Mouse (Mus musculus) neural tube, embryonic 11.5 days (tissue): Measurements from ENCODE around the gene Pde6c. TPM values are rescaled to one million over a fixed set of nuclear protein-coding genes. Genes with fewer than 3 reads are reported as not detected.

Experiments used
- ATAC-seq: fragments of 200-750 bp; cut with Nextera tagmentation; 2 replicates; pipeline ENCODE4 v1.8.0; 2017; ENCODE audit warnings: moderate number of reproducible peaks, mild to moderate bottlenecking, moderate TSS enrichment, moderate library complexity; ENCODE audit not compliant: insufficient read depth, low FRiP score, low TSS enrichment
- DNase-seq: peaks from one replicate; pipeline ENCODE4 v3.0.0-alpha.2; 2015; ENCODE audit warnings: low spot score
- H3K27ac ChIP-seq: fragments of 300-500 bp; sonication (generic); 2 replicates; pipeline ENCODE4 v1.5.1; 2014; ENCODE audit warnings: low read depth, mild to moderate bottlenecking, low read length
- H3K27me3 ChIP-seq: fragments of 300-500 bp; sonication (generic); 2 replicates; pipeline ENCODE4 v1.6.1; 2014; ENCODE audit warnings: mild to moderate bottlenecking, low read length, mixed read lengths; ENCODE audit not compliant: control insufficient read depth, insufficient read depth
- H3K36me3 ChIP-seq: fragments of 300-500 bp; sonication (generic); 2 replicates; pipeline ENCODE4 v1.6.1; 2014; ENCODE audit warnings: mild to moderate bottlenecking, low read length, moderate library complexity, mixed read lengths; ENCODE audit not compliant: control insufficient read depth, insufficient read depth
- H3K4me1 ChIP-seq: fragments of 300-500 bp; sonication (generic); 2 replicates; pipeline ENCODE4 v1.6.1; 2014; ENCODE audit warnings: low read length, mixed read lengths; ENCODE audit not compliant: control insufficient read depth, insufficient read depth
- H3K4me2 ChIP-seq: fragments of 300-500 bp; sonication (generic); 2 replicates; pipeline ENCODE4 v1.6.1; 2014; ENCODE audit warnings: low read depth, mild to moderate bottlenecking, moderate library complexity
- H3K4me3 ChIP-seq: fragments of 300-500 bp; sonication (generic); 2 replicates; pipeline ENCODE4 v1.5.1; 2014; ENCODE audit warnings: low read depth, low read length
- H3K9ac ChIP-seq: fragments of 300-500 bp; sonication (generic); 2 replicates; pipeline ENCODE4 v1.6.1; 2014; ENCODE audit warnings: mild to moderate bottlenecking, low read length
- H3K9me3 ChIP-seq: fragments of 300-500 bp; sonication (generic); 2 replicates; pipeline ENCODE4 v1.6.1; 2016; ENCODE audit warnings: low read length; ENCODE audit not compliant: control insufficient read depth
- WGBS: fragments of 180-500 bp; shearing (Covaris S2); extraction: QIAGEN DNeasy Blood & Tissue Kit; methylation state at CpG from one replicate; pipeline ENCODE4 v1.1.7; 2014; 5-methylcytosine and 5-hydroxymethylcytosine counted together
- polyA plus RNA-seq: library from polyadenylated mRNA; unstranded; fragments of >200 nt; fragmentation: Nextera tagmentation; extraction: Ambion mirVana; gene quantifications from 2 replicates; pipeline ENCODE4 v1.2.1, GENCODE M21; 2014

The Pde6c gene
- not detected in 2 replicates for polyA plus RNA-seq

DNA sequence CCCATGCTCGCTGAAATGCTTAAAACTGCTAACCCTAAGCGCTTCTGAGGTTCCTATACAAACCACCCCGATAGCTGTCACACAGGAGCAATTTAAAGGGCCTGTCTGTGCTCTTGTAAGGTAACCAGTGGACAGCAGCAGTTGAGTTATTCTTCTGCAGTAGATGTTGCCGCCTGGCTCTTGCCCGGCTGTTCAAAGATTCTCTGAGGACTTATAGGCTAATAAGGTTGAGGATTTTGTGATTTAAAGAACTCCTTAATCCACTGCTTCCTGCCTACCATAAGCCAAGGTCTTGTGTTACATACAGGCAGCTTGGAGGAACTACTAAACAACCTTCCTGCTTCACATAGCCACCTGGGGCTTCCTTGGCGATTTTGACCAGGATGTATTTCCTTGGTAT is at the start of gene Pde6c:
Gene Pde6c, plus strand, starts transcription at position 301 of the 400 bp plus-strand sequence.
- Histone ChIP-seq H3K9ac (no peak within 1 kb of the TSS), H3K4me1 (no peaks in the 10 kb centered on the region), H3K4me2 (no peak within 1 kb of the TSS), H3K27me3 (no peaks in the 10 kb centered on the region), H3K9me3 (no peaks in the 10 kb centered on the region), H3K27ac (no peak within 1 kb of the TSS), H3K4me3 (no peak within 1 kb of the TSS), H3K36me3 (no peaks in the 10 kb centered on the region)
- 89% methylated on average over 6 of the region's 6 CpGs for WGBS
- DNase-seq (no peak), ATAC-seq (no peak)

GRCm38 (mm10) chr19:38082931-38083525 is 49.6 kb upstream of the Pde6c start:
- no peaks in the 10 kb centered on the region for H3K9me3 ChIP-seq
- no peak overlapping the region for H3K9ac ChIP-seq
- H3K4me2 ChIP-seq, result no peak overlapping the region
- no peaks in the 10 kb centered on the region for H3K4me1 ChIP-seq
- H3K36me3 ChIP-seq, result no peaks in the 10 kb centered on the region
- no peak for ATAC-seq
- no peaks in the 10 kb centered on the region for H3K27me3 ChIP-seq
- DNase-seq, result no peak
- WGBS, result 71% methylated on average over 5 of the region's 5 CpGs
- H3K27ac ChIP-seq, result no peak overlapping the region
- no peak overlapping the region for H3K4me3 ChIP-seq

DNA sequence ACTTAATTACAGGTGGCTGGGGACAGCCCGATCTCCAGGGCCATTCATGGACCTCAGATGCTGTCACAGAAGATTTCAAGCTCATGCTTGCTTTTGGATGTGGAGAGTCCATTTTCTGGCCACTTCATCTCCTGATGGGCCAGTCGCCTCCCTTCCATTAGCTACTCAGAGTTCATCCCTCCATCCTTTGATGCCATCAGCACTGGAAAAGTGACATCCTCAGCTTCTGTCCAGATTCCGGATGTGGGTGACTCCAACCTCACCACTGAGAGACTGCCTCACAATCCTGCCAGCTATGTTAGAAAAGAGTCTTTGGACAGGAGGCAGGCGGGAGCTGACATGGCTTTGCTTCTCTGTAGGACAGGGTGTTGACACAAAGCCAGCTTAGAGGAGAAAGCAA is 46.7 kb upstream of the Pde6c start:
- no peak overlapping the region for H3K9ac ChIP-seq
- 83% methylated on average over 4 of the region's 4 CpGs for WGBS
- ATAC-seq, result no peak

GRCm38 (mm10) chr19:38086948-38087551 is 45.5 kb upstream of the Pde6c start:
- no peaks in the 10 kb centered on the region for H3K9me3 ChIP-seq
- no peaks in the 10 kb centered on the region for H3K36me3 ChIP-seq
- H3K4me3 ChIP-seq, result no peak overlapping the region
- H3K27ac ChIP-seq, result no peak overlapping the region
- H3K9ac ChIP-seq, result no peak overlapping the region
- H3K4me1 ChIP-seq, result no peaks in the 10 kb centered on the region
- H3K4me2 ChIP-seq, result no peak overlapping the region
- WGBS, result 60% methylated on average over 11 of the region's 11 CpGs
- DNase-seq (peak; percentile 29), ATAC-seq (no peak)
- no peaks in the 10 kb centered on the region for H3K27me3 ChIP-seq

More for the DNA sequence above, 46.7 kb upstream of the Pde6c start:
- H3K4me3 ChIP-seq, result no peak overlapping the region
- no peak for DNase-seq
- no peaks in the 10 kb centered on the region for H3K36me3 ChIP-seq
- H3K27me3 ChIP-seq, result no peaks in the 10 kb centered on the region
- no peaks in the 10 kb centered on the region for H3K4me1 ChIP-seq
- no peaks in the 10 kb centered on the region for H3K9me3 ChIP-seq
- no peak overlapping the region for H3K27ac ChIP-seq
- no peak overlapping the region for H3K4me2 ChIP-seq

DNA sequence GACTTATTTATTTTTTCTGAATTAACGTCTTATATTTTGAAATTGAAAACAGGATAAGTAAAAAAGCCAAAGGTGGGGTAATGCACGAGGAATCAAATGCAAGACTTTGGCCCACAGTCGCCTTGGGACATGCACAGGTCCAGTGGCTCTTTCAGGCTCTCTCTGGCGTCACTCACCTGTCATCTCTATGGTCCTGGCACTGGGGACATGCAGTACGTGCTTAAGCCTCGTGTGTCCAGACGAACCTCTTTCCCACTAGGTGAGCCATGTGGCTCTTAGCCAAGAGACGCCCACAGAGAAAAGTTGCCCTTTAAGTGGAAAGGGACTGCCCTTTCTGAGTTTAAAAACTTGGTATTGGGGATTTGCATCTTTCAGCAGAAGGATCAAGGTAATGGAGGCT is 43.2 kb upstream of the Pde6c start:
- no peak overlapping the region for H3K4me2 ChIP-seq
- ATAC-seq (no peak), DNase-seq (no peak)
- no peak overlapping the region for H3K9ac ChIP-seq
- no peaks in the 10 kb centered on the region for H3K27me3 ChIP-seq
- H3K4me3 ChIP-seq, result no peak overlapping the region
- 87% methylated on average over 8 of the region's 8 CpGs for WGBS
- H3K4me1 ChIP-seq, result no peaks in the 10 kb centered on the region
- no peaks in the 10 kb centered on the region for H3K9me3 ChIP-seq
- no peaks in the 10 kb centered on the region for H3K36me3 ChIP-seq
- no peak overlapping the region for H3K27ac ChIP-seq

DNA sequence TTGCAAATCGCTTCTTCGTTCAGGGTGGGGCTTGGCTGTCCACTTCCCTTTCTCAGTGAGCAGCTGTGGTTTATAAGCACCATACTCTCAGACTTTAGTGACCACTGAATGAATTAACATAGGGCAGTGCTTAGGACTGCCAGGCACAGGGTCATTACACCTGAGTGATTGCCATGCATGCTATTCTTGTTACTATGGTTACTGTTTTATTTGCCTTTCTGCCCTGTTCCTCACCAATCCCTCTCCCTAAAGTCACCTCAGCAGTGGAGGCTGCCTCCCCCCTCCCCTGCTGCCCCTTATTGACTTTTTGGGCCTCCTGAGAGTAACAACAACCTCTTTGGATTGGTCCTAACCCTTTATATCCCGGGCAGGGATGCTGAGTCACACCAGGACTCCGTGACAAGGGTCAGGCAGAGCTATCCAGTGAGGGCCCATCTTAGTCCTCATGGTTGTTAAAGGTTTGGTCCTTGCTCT is 41.0 kb upstream of the Pde6c start:
- no peak overlapping the region for H3K4me3 ChIP-seq
- no peak overlapping the region for H3K4me2 ChIP-seq
- no peaks in the 10 kb centered on the region for H3K9me3 ChIP-seq
- peaks cover 6% of the 10 kb centered on the region for H3K27me3 ChIP-seq
- no peak for ATAC-seq
- no peaks in the 10 kb centered on the region for H3K36me3 ChIP-seq
- no peak overlapping the region for H3K27ac ChIP-seq
- 22% methylated on average over 4 of the region's 4 CpGs for WGBS
- no peak overlapping the region for H3K9ac ChIP-seq
- no peaks in the 10 kb centered on the region for H3K4me1 ChIP-seq
- peak; percentile 28 for DNase-seq

DNA sequence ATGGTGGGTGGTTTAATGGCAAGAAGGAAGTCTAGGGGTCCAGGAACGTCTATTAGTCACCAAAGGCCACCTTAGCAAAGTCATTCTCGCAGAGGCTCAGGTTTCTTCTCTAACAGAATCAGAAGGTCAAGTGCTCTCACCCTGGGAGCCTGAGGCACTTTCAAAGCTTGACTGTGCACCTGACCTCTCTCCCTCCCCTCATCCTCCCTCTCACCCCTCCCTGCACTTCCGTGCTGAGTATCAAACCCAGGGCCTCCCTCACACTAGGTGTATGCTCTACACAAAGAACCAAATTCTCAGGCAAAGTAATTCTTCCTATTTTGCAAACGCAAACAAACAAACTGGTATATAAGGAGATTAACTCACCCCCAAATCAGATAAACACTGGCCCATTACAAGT is 36.4 kb upstream of the Pde6c start:
- ATAC-seq, result no peak
- DNase-seq, result no peak
- Histone ChIP-seq H3K27ac (no peak overlapping the region), H3K4me3 (no peak overlapping the region), H3K27me3 (peaks cover 31% of the 10 kb centered on the region), H3K36me3 (no peaks in the 10 kb centered on the region), H3K4me2 (no peak overlapping the region), H3K4me1 (no peaks in the 10 kb centered on the region), H3K9me3 (no peaks in the 10 kb centered on the region), H3K9ac (no peak overlapping the region)
- WGBS, result 8% methylated on average over 4 of the region's 4 CpGs

GRCm38 (mm10) chr19:38096858-38097758 is 35.5 kb upstream of the Pde6c start, which contains the start of gene Ffar4:
Gene Ffar4 (plus strand): TSS chr19:38097071.
- Histone ChIP-seq H3K4me2 (peak within 1 kb of the TSS; percentile 45), H3K4me3 (peak within 1 kb of the TSS; percentile 23), H3K27me3 (peaks cover 31% of the 10 kb centered on the region), H3K4me1 (no peaks in the 10 kb centered on the region), H3K9me3 (no peaks in the 10 kb centered on the region), H3K27ac (no peak within 1 kb of the TSS), H3K9ac (no peak within 1 kb of the TSS), H3K36me3 (no peaks in the 10 kb centered on the region)
- peak; percentile 35 for DNase-seq
- WGBS, result under 1% methylated on average over 77 of the region's 77 CpGs
- peak; percentile 27; the same call in 1 of the 2 replicates for ATAC-seq
